Mouse (Mus musculus) retina, postnatal 7 days (tissue): Measurements from ENCODE around the gene Gdf10.

ENCODE experiments used
- DNase-seq: peaks from one replicate; pipeline ENCODE4 v3.0.0-alpha.2; 2012; ENCODE audit warnings: low read depth, low spot score

Gdf10 gene

DNA sequence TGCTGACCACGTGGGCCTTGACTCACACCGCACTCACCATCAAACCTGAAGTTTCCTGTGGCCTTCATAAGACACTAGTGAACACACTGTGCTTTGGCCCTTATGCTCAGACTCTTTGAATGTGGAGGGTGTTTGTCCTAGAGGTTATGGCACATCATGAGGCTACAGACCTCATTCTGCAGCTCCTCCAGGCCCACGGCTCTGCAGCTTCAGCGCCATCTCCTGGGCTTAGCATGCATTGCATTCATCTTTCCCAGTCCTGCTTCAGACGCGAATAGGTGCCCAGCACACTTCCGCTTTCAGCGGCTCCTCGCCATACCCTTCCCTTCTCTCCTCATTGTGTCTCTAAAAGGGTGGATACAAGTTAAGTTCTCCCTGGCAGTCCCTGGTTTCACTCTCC, 15.7 kb downstream of the Gdf10 start:
- DNase-seq: peak; percentile 68

DNA sequence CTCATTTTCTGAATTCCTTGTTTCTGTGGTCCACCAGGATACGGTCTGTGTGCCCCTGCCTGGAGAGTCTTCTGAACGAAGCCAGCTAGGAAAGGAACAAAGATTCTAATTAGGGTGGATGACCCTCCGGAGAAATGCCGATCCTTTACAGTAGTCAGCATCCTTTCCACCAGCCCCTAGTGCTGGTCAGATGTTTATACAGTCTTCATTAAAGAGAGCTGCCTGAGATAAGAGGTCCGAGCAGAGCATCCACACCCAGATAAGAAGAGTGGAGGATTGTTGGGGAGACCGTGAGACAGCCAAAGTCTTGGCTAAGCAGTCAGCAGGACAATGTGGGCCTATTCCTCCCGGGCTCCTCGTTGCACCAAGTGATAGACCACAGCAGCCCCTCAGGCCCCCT, 17.4 kb downstream of the Gdf10 start, which contains the start of gene Gdf2:
TSS of gene Gdf2 (plus strand) at position 301 of the 400 bp plus-strand sequence.
- DNase-seq: no peak

DNA sequence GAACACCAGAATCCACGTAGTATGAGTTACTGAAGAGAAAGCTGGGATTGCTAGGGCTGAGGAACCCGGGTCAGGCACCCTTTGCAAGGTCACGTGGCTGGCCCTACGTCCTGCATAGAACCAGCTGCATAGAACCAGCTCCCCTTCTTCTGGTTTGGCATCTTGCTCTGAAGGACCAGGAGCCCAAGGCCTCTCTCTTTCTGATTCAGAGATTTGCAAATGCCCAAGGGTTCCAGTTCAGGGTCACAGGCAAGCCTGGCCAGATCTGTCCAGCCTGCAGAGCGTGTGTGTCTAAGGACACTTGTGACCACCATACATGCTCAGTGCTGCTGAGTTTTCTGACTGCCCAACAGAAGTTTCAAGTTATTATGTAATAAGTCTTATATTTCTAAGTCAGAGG, 18.8 kb downstream of the Gdf10 start:
- no peak for DNase-seq

DNA sequence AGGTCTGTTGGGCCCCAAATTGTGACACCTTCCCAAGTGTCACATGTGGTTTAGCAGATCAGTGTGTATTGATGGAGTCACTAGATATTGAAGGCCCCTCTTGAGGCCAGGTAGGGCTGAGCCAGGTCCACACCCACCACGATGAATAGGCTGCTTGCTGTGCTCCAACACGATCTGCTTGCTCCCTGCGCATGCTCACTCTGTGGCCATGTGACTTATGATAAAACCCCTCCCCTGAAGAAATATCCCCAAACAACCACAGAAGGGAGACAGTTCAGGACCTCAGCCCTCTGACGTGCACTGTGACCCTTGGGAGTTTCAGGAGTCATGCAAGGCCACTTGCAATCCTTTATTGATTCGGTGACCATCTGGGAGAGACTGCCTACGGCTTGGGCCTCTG, 22.7 kb downstream of the Gdf10 start:
- DNase-seq: no peak

DNA sequence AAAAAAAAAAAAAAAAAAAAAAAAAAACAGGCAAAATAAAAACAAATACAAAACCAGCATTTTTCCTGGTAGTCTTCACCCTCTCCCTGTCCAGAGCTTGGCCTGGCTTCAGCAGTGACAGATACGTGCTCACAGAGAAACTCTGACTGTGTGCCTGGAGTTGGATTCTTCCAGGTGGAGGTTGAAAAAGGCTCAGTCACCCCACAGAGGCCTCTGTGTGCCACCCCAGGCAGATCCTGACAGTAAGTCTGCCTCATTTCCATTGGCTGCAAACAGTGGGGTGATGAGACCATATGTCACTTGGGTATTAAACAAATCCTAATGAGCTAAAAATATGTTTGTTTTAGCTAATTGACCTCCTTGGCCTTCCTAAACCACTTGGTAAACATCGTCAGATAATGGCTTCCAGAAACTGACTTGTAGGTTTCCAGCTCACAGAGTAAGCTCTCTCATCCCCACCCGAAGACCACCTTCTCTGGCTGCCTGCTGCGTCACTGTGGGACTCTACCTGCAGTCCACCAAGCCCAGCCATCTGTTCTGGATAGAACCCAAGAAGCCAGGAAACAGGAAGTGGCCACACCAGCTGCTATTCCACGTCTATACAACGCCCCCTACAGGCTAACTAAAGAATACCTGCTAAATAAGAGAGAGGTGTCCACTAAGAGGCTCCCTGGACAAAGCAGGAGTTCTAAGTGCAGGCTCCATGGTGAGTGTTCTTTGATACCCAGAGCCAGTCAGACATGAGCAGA, 29.0 kb downstream of the Gdf10 start:
- DNase-seq: peak; percentile 59

DNA sequence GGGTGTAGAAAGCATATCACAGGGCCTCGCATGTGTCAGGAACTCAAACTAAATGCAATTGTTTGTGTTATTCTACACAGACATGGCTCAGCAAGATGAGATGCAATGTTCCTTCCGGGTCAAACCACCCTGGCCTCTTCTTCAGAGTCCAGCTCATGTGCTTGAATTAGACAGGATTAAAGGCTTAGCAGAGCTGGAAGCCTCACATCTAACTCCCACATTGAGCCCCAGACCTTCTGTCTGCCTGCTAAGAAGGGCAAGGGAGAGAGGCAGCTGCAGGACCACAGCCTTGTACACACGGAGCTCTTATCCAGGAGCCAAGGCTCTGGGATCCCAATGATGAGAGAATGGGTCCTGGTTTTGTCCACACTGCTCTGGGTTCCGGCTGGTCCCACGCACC, 30.4 kb downstream of the Gdf10 start, which contains the start of gene Rbp3:
TSS of gene Rbp3 (plus strand) at position 243 of the 400 bp plus-strand sequence.
- DNase-seq: peak; percentile 81

DNA sequence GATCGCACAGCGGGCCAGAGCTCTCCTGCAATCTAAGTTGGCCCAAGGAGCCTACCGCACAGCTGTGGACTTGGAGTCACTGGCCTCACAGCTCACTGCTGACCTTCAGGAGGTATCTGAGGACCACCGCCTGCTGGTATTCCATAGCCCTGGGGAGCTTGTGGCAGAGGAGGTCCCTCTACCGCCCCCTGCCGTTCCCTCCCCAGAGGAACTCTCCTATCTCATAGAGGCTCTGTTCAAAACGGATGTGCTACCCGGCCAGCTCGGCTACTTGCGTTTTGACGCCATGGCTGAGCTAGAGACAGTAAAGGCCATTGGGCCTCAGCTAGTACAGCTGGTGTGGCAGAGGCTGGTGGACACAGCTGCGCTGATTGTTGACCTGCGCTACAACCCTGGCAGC, 32.7 kb downstream of the Gdf10 start:
- no peak for DNase-seq

DNA sequence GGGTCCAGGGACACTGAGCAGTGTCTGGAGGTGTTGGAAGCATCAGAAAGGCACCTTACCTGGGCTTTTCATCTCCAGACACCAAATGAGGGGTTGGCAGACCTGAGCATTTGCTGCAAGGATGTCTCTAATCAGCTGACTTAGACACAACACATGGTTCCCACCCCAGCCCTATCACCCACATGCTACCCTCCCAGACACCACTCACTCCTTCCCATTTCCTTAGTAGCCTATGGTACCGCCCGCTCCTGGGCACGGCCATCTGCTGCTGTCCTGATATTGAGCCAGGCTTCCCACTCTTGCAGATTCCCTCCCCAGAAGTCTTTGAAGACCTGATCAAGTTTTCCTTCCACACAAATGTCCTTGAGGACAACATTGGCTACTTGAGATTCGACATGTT, 34.8 kb downstream of the Gdf10 start:
- no peak for DNase-seq

DNA sequence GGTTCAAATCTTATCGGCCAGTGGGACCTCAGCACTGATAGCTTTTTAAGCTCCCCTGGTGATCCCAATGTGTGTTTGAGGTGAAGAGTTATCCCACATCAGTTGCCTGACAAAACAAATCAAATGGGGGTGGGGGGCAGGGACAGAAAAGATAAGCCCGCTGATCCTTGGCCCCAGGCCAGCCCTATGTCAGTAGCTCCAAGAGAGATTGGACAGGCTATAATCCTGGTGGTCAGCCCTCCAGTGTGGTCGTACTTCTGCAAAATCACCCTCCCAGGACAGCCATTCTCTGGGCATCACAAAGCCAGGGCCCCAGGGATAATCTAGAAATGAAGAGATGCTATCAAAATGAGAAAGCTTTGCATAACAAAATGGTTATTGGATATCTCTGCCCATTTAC, 35.5 kb downstream of the Gdf10 start:
- no peak for DNase-seq

DNA sequence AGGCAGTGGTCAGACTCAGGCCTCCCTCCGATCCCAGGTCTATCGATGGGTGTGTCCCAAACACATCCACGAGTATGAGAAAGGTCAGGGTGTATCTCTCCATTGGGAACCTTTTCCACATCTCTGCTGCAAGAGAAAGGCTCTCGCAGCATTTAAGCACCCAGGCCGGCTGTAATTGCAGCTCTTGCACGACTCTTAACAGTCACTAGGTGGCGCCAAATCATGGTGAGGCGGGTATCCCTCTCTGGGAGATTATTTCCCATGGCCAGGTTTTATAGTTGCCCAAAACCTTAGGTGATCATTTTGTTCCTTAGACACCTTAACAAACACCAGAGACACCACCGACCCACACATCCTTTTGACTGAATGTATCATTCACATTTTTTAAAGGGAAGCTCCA, 36.0 kb downstream of the Gdf10 start:
- DNase-seq: peak; percentile 66

DNA sequence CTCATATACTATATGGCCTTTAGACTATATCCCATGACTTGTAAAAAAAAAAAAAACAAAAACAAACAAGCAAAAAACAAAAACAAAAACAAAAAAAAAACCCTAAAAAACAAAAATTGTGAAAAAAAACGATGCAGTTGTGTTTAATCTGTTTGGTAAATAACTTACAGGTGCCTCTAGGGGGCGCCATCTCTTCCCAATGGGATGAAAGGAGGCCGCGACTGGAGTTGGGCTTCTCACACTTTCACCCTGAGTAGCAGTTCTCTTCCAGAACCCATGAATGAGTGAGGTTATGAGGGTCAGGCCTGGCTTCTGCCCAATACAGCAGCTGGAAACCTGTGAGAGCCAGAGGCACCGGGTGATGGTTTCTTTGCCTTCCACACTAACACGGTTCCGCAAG, 42.3 kb downstream of the Gdf10 start:
- DNase-seq: no peak

DNA sequence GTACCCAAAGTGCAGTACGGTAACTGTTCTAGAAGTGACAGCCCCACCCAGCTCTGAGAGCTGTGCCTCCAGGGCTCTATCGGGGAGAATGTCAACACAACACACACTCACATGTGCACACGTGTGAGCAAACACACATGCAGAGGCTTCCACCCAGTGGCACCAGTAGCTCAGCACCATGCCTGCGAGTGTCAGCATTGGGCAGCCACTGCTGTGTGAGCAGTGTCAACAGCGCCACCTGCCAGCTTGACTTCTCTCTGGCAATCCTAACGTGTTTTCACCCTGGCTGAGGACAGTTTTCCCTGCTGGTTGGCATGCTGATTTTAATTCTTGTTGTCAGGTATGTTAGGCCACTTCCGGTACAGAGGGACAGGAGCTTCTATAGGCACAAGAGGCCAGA, 49.3 kb downstream of the Gdf10 start:
- DNase-seq: no peak

DNA sequence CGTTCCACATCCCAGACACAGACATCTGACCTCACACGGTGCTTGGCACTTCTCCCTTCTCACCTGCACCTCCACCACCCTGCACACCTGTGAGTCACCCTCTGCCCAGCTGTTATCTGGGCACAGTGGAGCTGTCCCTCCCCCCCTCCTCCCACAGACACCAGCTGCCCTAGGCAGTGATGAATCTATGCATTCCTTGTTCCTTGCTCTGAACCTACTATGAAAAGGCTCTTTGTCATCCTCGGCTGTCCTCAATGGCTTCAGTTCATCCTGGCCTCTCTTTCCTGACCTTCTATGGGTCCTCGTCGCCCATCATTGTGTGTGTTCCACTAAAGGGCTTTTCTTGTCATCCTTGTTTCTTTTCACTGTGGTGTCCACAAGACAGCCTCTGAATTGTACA, 51.4 kb downstream of the Gdf10 start:
- no peak for DNase-seq

DNA sequence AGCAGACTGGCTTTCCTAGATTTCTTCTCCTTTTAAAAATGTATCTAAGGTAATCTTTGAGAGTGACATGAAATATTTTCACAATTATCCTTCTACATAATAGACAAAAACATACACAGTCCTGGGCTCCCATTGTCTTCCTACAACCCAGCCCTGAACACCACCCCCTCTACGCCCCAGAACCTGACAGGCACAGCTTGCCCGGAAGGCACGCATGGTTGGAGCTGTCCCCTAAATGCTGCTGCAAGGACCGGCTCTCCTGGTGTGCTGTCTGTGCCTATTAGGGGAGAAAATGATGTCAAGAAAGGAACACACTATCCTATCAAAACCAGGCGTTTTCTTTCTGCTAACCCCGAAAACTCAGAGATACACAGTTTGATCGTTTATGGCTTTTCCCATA, 54.4 kb downstream of the Gdf10 start:
- DNase-seq: no peak

DNA sequence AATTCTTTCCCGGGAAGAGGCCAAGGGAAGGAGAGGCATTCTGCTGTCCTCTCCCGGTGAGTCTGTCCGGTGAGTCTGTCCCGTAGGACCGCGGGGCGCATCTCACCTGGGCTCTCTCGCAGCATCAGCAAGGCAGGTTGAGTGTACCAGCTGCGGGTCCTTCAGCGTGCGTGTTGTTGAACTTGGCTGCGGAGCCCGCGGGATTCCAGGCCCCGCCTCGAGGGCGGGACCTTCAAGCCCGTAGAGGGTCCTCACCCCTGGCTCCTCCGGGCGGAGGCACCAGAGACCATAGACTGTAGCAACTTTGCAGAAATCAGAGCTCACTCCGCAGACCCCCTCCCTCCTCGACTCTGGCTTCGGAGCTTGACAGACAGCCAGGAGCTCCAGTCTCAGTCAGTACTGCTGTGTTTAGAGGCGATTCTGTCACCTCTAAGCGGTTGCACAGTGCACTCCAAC, 55.2 kb downstream of the Gdf10 start, which contains the start of gene Zfp488:
TSS of gene Zfp488 (minus strand) at position 161 of the 456 bp plus-strand sequence.
- DNase-seq: no peak
